Mouse (Mus musculus) embryo, embryonic 10.5 days (tissue): ENCODE measurements around the gene Sept14.

ENCODE experiments used
- DNase-seq: peaks from one replicate; pipeline ENCODE4 v3.0.0-alpha.2; 2015; ENCODE audit warnings: low spot score

Sept14 gene

GRCm38 (mm10) chr5:129669453-129670035, 38.8 kb downstream of the Sept14 start:
- no peak for DNase-seq

GRCm38 (mm10) chr5:129667851-129668250, 40.5 kb downstream of the Sept14 start:
- DNase-seq = no peak

- no peak for DNase-seq
Measured at GRCm38 (mm10) chr5:129666271-129666909, 41.9 kb downstream of the Sept14 start.

GRCm38 (mm10) chr5:129664090-129664489, 44.2 kb downstream of the Sept14 start:
- DNase-seq = no peak

- DNase-seq = no peak
Measured at GRCm38 (mm10) chr5:129657931-129658330, 50.4 kb downstream of the Sept14 start.

- DNase-seq = no peak
Measured at GRCm38 (mm10) chr5:129657016-129657415, 51.3 kb downstream of the Sept14 start.

GRCm38 (mm10) chr5:129650858-129651257, 57.5 kb downstream of the Sept14 start:
- DNase-seq = no peak
